Mouse (Mus musculus) lung, adult 2 months (tissue): ENCODE results near the gene Mettl5.

Source experiments
- CTCF ChIP-seq: fragments of 200-500 bp; IDR thresholded peaks from 2 replicates; pipeline ENCODE4 v1.5.1; 2011; ENCODE audit warnings: mild to moderate bottlenecking, low read length, control low read depth; ENCODE audit not compliant: insufficient read depth
- POLR2A ChIP-seq: fragments of 200-500 bp; IDR thresholded peaks from 2 replicates; pipeline ENCODE4 v1.6.1; 2011; ENCODE audit warnings: low read depth, mild to moderate bottlenecking, control low read depth, low read length, borderline replicate concordance; ENCODE audit errors: extremely low read depth

DNA sequence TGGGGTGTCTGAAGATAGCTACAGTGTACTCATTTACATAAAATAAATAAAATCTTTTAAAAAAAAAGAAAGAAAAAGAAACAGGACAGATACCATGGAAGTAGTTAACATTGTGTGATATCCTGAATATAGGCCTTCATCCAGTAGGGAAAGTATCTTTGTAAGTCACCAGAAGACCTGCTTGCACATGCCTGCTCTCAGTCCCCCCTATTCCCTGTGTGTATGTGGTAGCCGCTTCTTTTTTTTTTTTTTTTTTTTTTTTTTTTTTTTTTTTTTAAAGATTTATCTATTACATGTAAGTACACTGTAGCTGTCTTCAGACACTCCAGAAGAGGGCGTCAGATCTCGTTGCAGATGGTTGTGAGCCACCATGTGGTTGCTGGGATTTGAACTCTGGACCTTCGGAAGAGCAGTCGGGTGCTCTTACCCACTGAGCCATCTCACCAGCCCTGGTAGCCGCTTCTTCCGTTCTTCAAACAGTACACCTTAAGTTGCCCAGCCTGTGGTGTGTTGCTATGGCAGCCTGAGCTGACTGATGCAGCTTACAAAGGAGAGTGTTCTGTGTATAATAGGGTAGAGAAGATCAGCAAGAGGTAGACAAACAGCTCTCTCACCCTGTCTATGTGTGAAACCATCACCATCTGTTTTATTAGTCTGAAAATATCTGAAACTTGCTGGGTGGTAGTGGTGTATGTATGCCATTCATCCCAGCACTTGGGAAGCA lies 48.0 kb downstream of the Mettl5 start:
- no peak for TF ChIP-seq CTCF
- TF ChIP-seq POLR2A, result no peak
